Mouse (Mus musculus): Measurements from ENCODE around the gene Cyp24a1. TPM values are rescaled to one million over a fixed set of nuclear protein-coding genes. Genes with fewer than 3 reads are reported as not detected.

Cyp24a1 gene
- 0.05 and 0.14 TPM in 2 replicates for polyA plus RNA-seq (2014; fragmentation: Nextera tagmentation; extraction: Ambion mirVana)

DNA sequence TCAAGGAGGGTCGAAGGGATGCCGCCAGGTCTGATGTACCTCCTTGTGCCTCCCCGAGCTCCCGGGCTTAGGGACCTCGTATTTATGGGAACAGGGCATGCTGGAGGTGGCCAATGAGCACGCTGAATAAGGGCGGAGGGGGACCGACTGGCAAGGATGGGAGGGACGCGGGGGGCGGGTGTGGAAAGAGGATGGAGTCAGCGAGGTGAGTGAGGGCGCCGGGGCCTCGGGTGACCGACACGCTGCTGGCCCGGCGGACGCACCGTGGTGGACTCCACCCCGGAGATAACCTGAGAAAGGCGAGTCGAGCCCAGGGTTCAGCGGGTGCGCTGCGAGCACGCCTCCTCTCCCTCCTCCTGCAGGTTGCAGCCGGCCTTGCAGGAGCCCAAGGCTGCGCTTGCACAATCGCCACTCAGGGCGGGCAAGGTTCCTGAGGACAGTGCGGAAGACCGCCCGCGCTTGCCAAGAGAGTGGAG, at the start of gene Cyp24a1:
Gene Cyp24a1, minus strand, starts transcription at position 55 of the 476 bp plus-strand sequence.
- Histone ChIP-seq H3K4me2 (ENCODE audit: low read depth, low read length) (peak within 1 kb of the TSS; percentile 38), H3K4me1 (ENCODE audit: control insufficient read depth, insufficient read depth, low read length) (peaks cover 8% of the 10 kb centered on the region; the same call in 1 of the 2 replicates), H3K9ac (replicated peaks; ENCODE audit: low read depth, low read length) (no peak within 1 kb of the TSS), H3K27ac (ENCODE audit: low read depth, low read length) (no peak within 1 kb of the TSS), H3K27me3 (ENCODE audit: control insufficient read depth, insufficient read depth, low read length) (peaks cover 30% of the 10 kb centered on the region), H3K36me3 (ENCODE audit: control insufficient read depth, insufficient read depth, low read length) (no peaks in the 10 kb centered on the region), H3K4me3 (ENCODE audit: low read depth, low read length) (peak within 1 kb of the TSS; percentile 10; the same call in 1 of the 2 replicates), H3K9me3 (ENCODE audit: control insufficient read depth, low read length) (no peaks in the 10 kb centered on the region)
- WGBS, result under 1% methylated on average over 36 of the region's 36 CpGs
- ATAC-seq (ENCODE audit: low read depth), result peak; percentile 63; the same call in 1 of the 2 replicates

DNA sequence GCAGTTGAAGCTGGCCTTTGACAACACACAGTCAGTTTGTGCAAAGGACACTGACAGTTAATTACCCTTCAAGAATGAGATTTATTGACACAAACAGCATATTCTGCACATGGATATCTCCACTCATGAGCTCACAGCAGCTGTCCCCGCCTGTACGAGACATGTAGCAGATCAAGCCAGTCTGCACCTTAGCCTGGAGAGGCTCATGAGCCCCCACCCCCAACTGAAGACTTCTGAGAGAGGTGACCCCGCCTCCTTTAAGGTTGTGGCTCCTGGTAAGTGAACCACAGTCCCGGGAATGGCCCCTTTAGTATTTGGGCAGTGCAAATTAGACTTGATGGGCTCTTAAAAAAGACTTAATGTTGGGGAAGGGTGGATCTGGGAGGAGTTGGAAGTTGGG, 48.8 kb upstream of the Cyp24a1 start:
- Histone ChIP-seq H3K27ac (ENCODE audit: low read depth, low read length) (no peak overlapping the region), H3K9me3 (ENCODE audit: control insufficient read depth, low read length) (no peaks in the 10 kb centered on the region), H3K9ac (replicated peaks; ENCODE audit: low read depth, low read length) (no peak overlapping the region), H3K4me2 (ENCODE audit: low read depth, low read length) (no peak overlapping the region), H3K27me3 (ENCODE audit: control insufficient read depth, insufficient read depth, low read length) (no peaks in the 10 kb centered on the region), H3K36me3 (ENCODE audit: control insufficient read depth, insufficient read depth, low read length) (no peaks in the 10 kb centered on the region), H3K4me1 (ENCODE audit: control insufficient read depth, insufficient read depth, low read length) (0 out of 2 replicates have a peak, but pooled peaks cover 4% of the 10 kb centered on the region), H3K4me3 (ENCODE audit: low read depth, low read length) (no peak overlapping the region)
- WGBS, result 47% methylated on average over 4 of the region's 4 CpGs
- no peak for ATAC-seq (ENCODE audit: low read depth)

DNA sequence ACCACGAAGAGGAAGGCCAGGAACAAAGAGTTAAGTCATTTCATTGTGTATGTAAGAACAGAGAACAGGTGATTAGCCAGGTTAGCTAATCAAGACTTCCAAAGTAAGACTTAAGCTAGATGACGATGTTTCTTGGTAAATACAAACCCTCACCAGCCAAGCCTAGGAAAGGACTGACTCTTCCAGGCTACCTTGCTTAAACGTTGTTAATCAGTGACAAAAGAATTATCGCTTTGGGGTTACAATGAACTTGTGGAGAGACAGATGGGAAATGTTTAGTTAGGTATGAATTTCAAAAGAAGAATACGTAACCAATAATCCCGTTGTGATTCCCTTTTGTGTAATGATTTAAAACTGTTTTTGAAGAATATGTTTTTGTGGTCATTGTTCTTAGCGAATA, 48.0 kb upstream of the Cyp24a1 start:
- Histone ChIP-seq H3K4me2 (ENCODE audit: low read depth, low read length) (no peak overlapping the region), H3K9me3 (ENCODE audit: control insufficient read depth, low read length) (no peaks in the 10 kb centered on the region), H3K4me3 (ENCODE audit: low read depth, low read length) (no peak overlapping the region), H3K4me1 (ENCODE audit: control insufficient read depth, insufficient read depth, low read length) (0 out of 2 replicates have a peak, but pooled peaks cover 3% of the 10 kb centered on the region), H3K27ac (ENCODE audit: low read depth, low read length) (no peak overlapping the region), H3K9ac (replicated peaks; ENCODE audit: low read depth, low read length) (no peak overlapping the region), H3K27me3 (ENCODE audit: control insufficient read depth, insufficient read depth, low read length) (no peaks in the 10 kb centered on the region), H3K36me3 (ENCODE audit: control insufficient read depth, insufficient read depth, low read length) (no peaks in the 10 kb centered on the region)
- no peak for ATAC-seq (ENCODE audit: low read depth)
- 90% methylated on average over 7 of the region's 7 CpGs for WGBS

DNA sequence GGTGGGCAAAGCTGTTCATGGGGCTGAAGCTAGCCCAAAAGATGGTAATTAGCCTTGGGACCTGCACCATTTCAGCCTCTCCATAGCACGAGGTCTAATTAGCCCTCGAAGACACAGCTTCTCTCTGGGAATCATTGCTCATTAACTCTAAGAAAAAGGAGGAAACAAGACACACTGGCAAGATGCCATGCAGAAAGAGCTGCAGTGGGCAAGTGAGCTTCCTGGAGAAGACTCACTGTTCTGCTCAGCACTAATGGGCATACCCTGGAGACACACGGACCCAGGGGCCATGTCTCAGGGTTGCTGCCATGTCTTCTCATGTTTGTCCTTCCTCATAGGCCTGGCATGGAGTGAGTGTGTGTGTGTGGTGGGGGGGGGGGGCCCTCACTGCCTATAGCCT, 47.2 kb upstream of the Cyp24a1 start:
- no peak for ATAC-seq (ENCODE audit: low read depth)
- H3K9ac ChIP-seq (replicated peaks; ENCODE audit: low read depth, low read length), result no peak overlapping the region
- 75% methylated on average over 3 of the region's 3 CpGs for WGBS
- H3K27me3 ChIP-seq (ENCODE audit: control insufficient read depth, insufficient read depth, low read length), result no peaks in the 10 kb centered on the region
- no peaks in the 10 kb centered on the region for H3K36me3 ChIP-seq (ENCODE audit: control insufficient read depth, insufficient read depth, low read length)
- H3K27ac ChIP-seq (ENCODE audit: low read depth, low read length), result no peak overlapping the region
- H3K4me1 ChIP-seq (ENCODE audit: control insufficient read depth, insufficient read depth, low read length), result 0 out of 2 replicates have a peak, but pooled peaks cover 3% of the 10 kb centered on the region
- no peak overlapping the region for H3K4me2 ChIP-seq (ENCODE audit: low read depth, low read length)
- no peaks in the 10 kb centered on the region for H3K9me3 ChIP-seq (ENCODE audit: control insufficient read depth, low read length)
- no peak overlapping the region for H3K4me3 ChIP-seq (ENCODE audit: low read depth, low read length)

DNA sequence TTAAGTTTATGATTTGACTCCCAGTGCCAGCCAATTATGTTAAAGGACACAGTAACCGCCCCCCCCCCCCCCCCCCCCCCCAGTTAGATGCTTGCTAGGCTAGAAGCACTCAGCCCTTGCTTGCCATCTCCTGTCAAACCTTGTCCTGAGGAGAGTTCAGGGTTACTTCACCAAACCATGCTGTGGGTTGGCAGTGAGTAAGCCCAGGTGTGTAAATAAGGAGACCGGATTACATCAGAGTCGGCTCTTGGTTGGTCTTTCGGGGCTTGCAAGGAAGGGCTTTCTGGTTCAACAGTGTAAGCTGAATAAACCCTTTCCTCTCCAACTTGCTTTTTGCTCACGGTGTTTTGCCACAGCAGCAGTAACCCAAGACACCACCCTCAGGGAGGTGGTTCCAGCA, 46.7 kb upstream of the Cyp24a1 start:
- ATAC-seq (ENCODE audit: low read depth), result no peak
- Histone ChIP-seq H3K4me2 (ENCODE audit: low read depth, low read length) (no peak overlapping the region), H3K4me1 (ENCODE audit: control insufficient read depth, insufficient read depth, low read length) (0 out of 2 replicates have a peak, but pooled peaks cover 3% of the 10 kb centered on the region), H3K27me3 (ENCODE audit: control insufficient read depth, insufficient read depth, low read length) (no peaks in the 10 kb centered on the region), H3K27ac (ENCODE audit: low read depth, low read length) (no peak overlapping the region), H3K4me3 (ENCODE audit: low read depth, low read length) (no peak overlapping the region), H3K9ac (replicated peaks; ENCODE audit: low read depth, low read length) (no peak overlapping the region), H3K36me3 (ENCODE audit: control insufficient read depth, insufficient read depth, low read length) (no peaks in the 10 kb centered on the region), H3K9me3 (ENCODE audit: control insufficient read depth, low read length) (no peaks in the 10 kb centered on the region)
- WGBS, result 83% methylated on average over 5 of the region's 5 CpGs

DNA sequence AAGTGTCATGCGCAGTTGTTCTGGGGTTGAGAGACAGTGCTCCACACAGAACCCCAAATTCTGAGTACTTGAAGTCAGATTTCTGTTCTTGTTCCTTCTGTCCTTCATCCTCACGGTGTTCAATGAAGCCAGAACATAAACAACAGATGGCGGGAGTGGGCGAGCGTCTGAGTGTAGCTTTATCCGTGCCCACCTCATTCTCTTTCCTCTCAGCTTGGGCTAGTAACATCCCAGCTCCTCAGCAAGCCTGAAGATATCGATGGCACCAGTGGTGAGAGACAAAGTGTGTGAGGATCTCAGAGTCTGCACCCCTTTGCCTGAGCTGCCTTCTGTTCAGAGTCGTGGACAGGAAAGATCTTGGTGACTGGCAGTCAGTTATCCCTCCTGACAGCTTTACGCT, 42.3 kb upstream of the Cyp24a1 start:
- no peak overlapping the region for H3K4me2 ChIP-seq (ENCODE audit: low read depth, low read length)
- no peaks in the 10 kb centered on the region for H3K4me1 ChIP-seq (ENCODE audit: control insufficient read depth, insufficient read depth, low read length)
- H3K4me3 ChIP-seq (ENCODE audit: low read depth, low read length), result no peak overlapping the region
- no peaks in the 10 kb centered on the region for H3K27me3 ChIP-seq (ENCODE audit: control insufficient read depth, insufficient read depth, low read length)
- WGBS, result 81% methylated on average over 9 of the region's 9 CpGs
- H3K27ac ChIP-seq (ENCODE audit: low read depth, low read length), result no peak overlapping the region
- H3K9me3 ChIP-seq (ENCODE audit: control insufficient read depth, low read length), result no peaks in the 10 kb centered on the region
- H3K36me3 ChIP-seq (ENCODE audit: control insufficient read depth, insufficient read depth, low read length), result no peaks in the 10 kb centered on the region
- no peak for ATAC-seq (ENCODE audit: low read depth)
- no peak overlapping the region for H3K9ac ChIP-seq (replicated peaks; ENCODE audit: low read depth, low read length)

DNA sequence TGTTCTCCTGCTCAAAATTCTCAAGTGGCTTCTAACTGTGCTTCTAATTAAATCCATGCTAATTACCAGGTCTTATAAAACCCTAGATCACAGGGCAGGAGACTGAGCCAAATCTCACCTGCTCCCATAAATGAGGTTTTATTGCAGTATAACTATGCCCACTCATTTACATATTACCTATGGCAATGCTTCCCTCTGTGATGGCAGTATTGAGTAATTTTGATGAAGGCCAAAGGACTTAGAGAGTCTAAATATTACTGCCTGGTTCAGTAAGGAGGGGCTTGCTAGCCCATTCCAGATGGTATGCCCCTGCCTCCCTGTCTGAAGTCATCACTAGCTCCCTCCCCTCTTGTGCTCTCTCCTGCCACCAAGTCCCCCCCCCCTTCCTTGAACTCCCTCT, 38.9 kb upstream of the Cyp24a1 start:
- Histone ChIP-seq H3K9me3 (ENCODE audit: control insufficient read depth, low read length) (no peaks in the 10 kb centered on the region), H3K4me3 (ENCODE audit: low read depth, low read length) (no peak overlapping the region), H3K9ac (replicated peaks; ENCODE audit: low read depth, low read length) (no peak overlapping the region), H3K4me2 (ENCODE audit: low read depth, low read length) (no peak overlapping the region), H3K4me1 (ENCODE audit: control insufficient read depth, insufficient read depth, low read length) (no peaks in the 10 kb centered on the region), H3K27ac (ENCODE audit: low read depth, low read length) (no peak overlapping the region), H3K27me3 (ENCODE audit: control insufficient read depth, insufficient read depth, low read length) (no peaks in the 10 kb centered on the region), H3K36me3 (ENCODE audit: control insufficient read depth, insufficient read depth, low read length) (no peaks in the 10 kb centered on the region)
- peak; percentile 66 for ATAC-seq (ENCODE audit: low read depth)

DNA sequence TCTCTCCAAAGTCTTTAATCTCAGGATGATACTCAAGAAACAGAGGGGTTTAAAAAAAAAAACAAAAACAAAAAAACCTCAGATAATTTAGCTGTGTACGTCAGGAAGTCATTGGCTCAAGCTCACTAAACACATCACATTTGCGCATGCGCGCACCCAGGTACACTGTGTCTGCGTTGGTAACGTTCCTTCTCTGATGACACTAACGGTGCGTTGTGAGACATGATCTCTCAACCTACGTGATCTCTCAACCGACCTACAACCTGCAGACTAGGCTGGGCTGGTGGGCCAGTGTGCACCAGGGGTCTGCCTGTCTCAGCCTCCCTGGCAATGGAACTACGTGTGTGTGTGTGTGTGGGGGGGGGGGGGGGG, 37.8 kb upstream of the Cyp24a1 start:
- Histone ChIP-seq H3K36me3 (ENCODE audit: control insufficient read depth, insufficient read depth, low read length) (no peaks in the 10 kb centered on the region), H3K27me3 (ENCODE audit: control insufficient read depth, insufficient read depth, low read length) (no peaks in the 10 kb centered on the region), H3K4me3 (ENCODE audit: low read depth, low read length) (no peak overlapping the region), H3K4me2 (ENCODE audit: low read depth, low read length) (no peak overlapping the region), H3K27ac (ENCODE audit: low read depth, low read length) (no peak overlapping the region), H3K9me3 (ENCODE audit: control insufficient read depth, low read length) (no peaks in the 10 kb centered on the region), H3K4me1 (ENCODE audit: control insufficient read depth, insufficient read depth, low read length) (no peaks in the 10 kb centered on the region), H3K9ac (replicated peaks; ENCODE audit: low read depth, low read length) (no peak overlapping the region)
- 94% methylated on average over 11 of the region's 11 CpGs for WGBS
- ATAC-seq (ENCODE audit: low read depth), result no peak

DNA sequence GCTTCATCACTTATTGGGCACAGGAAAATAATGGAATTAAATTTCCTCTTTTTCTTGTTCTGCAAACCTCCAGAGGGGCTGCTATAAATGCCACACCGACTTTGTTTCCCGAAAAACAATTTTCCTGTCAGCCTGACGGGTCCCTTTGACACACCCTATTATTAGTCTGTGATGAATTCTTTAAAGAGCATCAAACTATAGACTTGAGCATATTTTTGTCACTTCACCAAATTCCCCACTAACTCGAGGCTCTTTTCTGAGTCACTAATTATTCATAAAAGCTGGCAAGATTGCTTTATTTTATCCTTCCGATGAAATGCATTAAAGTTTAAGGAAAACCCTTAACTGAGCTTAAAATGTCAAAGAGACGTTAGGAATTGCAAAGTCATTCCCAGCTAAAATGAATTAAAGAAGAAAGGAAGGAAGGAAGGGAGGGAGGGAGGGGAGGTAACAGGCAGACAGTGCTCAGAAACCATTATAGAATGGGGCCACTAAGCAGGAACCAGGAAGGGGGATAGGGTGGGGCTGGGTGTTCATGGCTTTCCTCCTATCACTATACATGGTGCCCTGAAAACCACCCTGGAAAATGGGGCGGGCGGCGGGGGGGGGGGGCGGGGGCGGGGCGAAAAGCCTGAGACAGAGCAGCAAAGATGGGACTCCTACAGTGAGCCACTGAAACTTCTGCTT, 37.3 kb upstream of the Cyp24a1 start:
- Histone ChIP-seq H3K4me2 (ENCODE audit: low read depth, low read length) (no peak overlapping the region), H3K4me3 (ENCODE audit: low read depth, low read length) (no peak overlapping the region), H3K27ac (ENCODE audit: low read depth, low read length) (no peak overlapping the region), H3K4me1 (ENCODE audit: control insufficient read depth, insufficient read depth, low read length) (no peaks in the 10 kb centered on the region), H3K9ac (replicated peaks; ENCODE audit: low read depth, low read length) (no peak overlapping the region), H3K27me3 (ENCODE audit: control insufficient read depth, insufficient read depth, low read length) (no peaks in the 10 kb centered on the region), H3K36me3 (ENCODE audit: control insufficient read depth, insufficient read depth, low read length) (no peaks in the 10 kb centered on the region), H3K9me3 (ENCODE audit: control insufficient read depth, low read length) (no peaks in the 10 kb centered on the region)
- 52% methylated on average over 12 of the region's 12 CpGs for whole genome bisulfite sequencing
- no peak for ATAC-seq (ENCODE audit: low read depth)
